Mouse (Mus musculus) forebrain, embryonic 16.5 days (tissue): ENCODE measurements around the gene Kctd12. TPM values are rescaled to one million over a fixed set of nuclear protein-coding genes. Genes with fewer than 3 reads are reported as not detected.
A peak's percentile ranks its signal among the peaks of the same experiment; 100 is the strongest.

ENCODE experiments used
- ATAC-seq: fragments of 200-750 bp; cut with Nextera tagmentation; 2 replicates; pipeline ENCODE4 v1.8.0; 2017; ENCODE audit warnings: mild to moderate bottlenecking, moderate library complexity
- H3K27ac ChIP-seq: fragments of 300-500 bp; sonication (generic); 2 replicates; pipeline ENCODE4 v1.5.1; 2014; ENCODE audit warnings: low read length, control low read depth
- H3K27me3 ChIP-seq: fragments of 300-500 bp; sonication (generic); replicated peaks from 2 replicates; pipeline ENCODE4 v1.6.1; 2014; ENCODE audit warnings: low read length; ENCODE audit not compliant: control insufficient read depth, insufficient read depth
- H3K36me3 ChIP-seq: fragments of 300-500 bp; sonication (generic); 2 replicates; pipeline ENCODE4 v1.6.1; 2014; ENCODE audit not compliant: control insufficient read depth, insufficient read depth
- H3K4me1 ChIP-seq: fragments of 300-500 bp; sonication (generic); replicated peaks from 2 replicates; pipeline ENCODE4 v1.6.1; 2014; ENCODE audit warnings: low read length; ENCODE audit not compliant: control insufficient read depth, insufficient read depth
- H3K4me2 ChIP-seq: fragments of 300-500 bp; sonication (generic); 2 replicates; pipeline ENCODE4 v1.6.1; 2014; ENCODE audit warnings: mild to moderate bottlenecking, low read length, control low read depth
- H3K4me3 ChIP-seq: fragments of 300-500 bp; sonication (generic); replicated peaks from 2 replicates; pipeline ENCODE4 v1.5.1; 2014; ENCODE audit warnings: mild to moderate bottlenecking, low read length, control low read depth
- H3K9ac ChIP-seq: fragments of 300-500 bp; sonication (generic); replicated peaks from 2 replicates; pipeline ENCODE4 v1.6.1; 2014; ENCODE audit warnings: low read depth, low read length, control low read depth
- H3K9me3 ChIP-seq: fragments of 300-500 bp; sonication (generic); 2 replicates; pipeline ENCODE4 v1.6.1; 2016; ENCODE audit warnings: low read length; ENCODE audit not compliant: control insufficient read depth
- WGBS: fragments of 180-500 bp; shearing (Covaris S2); extraction: QIAGEN DNeasy Blood & Tissue Kit; methylation state at CpG from one replicate; pipeline ENCODE4 v1.1.7; 2014; 5-methylcytosine and 5-hydroxymethylcytosine counted together
- polyA plus RNA-seq: library from polyadenylated mRNA; unstranded; fragments of >200 nt; fragmentation: Nextera tagmentation; extraction: Ambion mirVana; gene quantifications from 2 replicates; pipeline ENCODE4 v1.2.1, GENCODE M21; 2015

The Kctd12 gene
- 17.5 and 24.9 TPM in 2 replicates for polyA plus RNA-seq

DNA sequence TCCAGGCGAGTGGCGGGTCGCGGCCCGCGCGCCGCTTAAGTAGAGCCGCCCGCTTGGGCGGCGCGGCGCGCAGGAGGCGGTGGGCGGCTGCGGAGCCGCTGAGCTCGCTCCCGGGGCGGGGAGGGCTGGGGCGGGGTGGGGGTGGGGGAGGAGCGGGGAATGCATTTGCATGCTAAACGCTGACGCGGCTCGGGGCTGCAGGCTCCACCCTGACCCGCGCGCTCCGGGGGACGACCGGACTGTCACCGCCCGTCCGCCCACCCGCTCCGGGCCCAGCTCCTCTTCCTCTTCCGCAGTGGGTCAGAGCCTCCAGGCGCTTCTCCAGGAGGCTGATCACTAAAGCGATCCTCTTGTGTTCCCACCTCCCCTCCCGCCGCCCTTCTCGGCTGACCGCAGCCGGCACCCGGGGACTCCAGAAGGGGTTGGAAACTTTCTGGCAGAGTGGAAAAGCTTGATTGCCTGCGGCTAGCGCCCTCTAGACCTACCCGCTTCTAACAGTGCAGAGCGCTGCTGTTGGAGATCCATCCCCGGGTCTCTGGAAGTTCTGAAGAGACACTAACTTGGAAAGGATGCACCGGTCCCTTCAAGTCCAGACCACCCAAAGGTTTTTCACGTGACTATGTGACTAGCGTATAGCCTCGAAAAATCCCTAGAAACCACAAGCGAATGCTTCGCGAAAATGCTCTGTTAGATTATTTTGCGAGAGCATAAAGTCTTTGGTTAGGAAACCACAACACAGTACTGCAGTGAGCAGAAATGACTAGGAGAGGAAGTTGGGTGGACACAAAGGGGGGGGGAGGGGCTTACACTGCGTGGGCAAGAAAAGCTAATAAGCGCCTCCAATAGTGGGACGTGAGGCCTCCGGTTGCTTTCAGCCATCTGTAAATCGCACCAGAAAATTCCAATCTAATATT is at the start of gene Kctd12:
Gene Kctd12 (minus strand): TSS at position 11 of the 914 bp plus-strand sequence.
- Histone ChIP-seq H3K27me3 (no peaks in the 10 kb centered on the region; the same call in 1 of the 2 replicates), H3K4me2 (peak within 1 kb of the TSS; percentile 95), H3K4me3 (peak within 1 kb of the TSS; percentile 80), H3K27ac (peak within 1 kb of the TSS; percentile 75), H3K9ac (peak within 1 kb of the TSS; percentile 79), H3K9me3 (no peaks in the 10 kb centered on the region), H3K4me1 (peaks cover 9% of the 10 kb centered on the region), H3K36me3 (no peaks in the 10 kb centered on the region)
- ATAC-seq: peak; percentile 89
- 2% methylated on average over 37 of the region's 66 CpGs for WGBS

DNA sequence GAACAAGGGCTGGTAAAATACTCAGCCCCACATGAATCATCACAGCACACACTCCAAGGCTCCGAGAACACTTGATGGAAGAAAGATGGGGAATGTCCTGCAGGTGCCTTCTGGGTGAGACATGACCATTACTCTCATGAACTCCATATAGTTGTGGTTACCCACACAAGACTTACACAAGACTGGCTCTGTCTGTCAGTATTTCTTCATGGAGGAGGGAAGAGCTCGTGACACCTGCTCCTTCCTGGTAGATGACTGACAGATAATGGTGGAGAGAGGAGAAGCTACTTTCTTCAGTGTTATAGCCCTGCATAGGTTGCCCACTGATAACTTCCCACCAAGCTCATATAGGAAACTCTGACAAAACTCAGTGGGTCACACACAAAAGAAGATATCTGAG is 46.8 kb upstream of the Kctd12 start:
- Histone ChIP-seq H3K9ac (no peak overlapping the region), H3K4me2 (no peak overlapping the region), H3K36me3 (no peaks in the 10 kb centered on the region), H3K4me3 (no peak overlapping the region), H3K4me1 (no peaks in the 10 kb centered on the region), H3K27me3 (no peaks in the 10 kb centered on the region), H3K27ac (no peak overlapping the region), H3K9me3 (no peaks in the 10 kb centered on the region)
- WGBS: 68% methylated on average over 2 of the region's 2 CpGs
- no peak for ATAC-seq

DNA sequence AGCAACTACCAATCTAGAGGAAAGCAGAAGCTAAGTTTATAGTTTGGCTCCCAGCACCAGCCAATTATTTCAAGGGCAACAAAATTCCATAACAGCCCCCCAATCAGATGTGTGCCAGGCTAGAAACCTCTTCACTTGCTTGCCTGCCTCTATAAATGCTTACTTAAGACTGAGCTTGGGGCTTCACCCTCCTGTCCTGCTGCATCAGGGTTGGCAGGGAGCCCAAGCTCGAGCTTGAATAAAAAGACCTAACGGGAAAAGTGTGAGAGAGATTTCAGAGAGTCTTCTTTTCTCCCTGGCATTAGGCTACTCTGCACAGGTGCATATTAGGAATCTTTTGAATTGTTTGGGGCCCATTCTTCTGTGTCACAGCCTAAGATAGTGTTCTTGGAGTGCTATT is 37.6 kb upstream of the Kctd12 start:
- no peak overlapping the region for H3K4me2 ChIP-seq
- H3K4me3 ChIP-seq: no peak overlapping the region
- no peak for ATAC-seq
- no peaks in the 10 kb centered on the region for H3K4me1 ChIP-seq
- WGBS: 15% methylated on average over 2 of the region's 2 CpGs
- no peaks in the 10 kb centered on the region for H3K9me3 ChIP-seq
- no peaks in the 10 kb centered on the region for H3K36me3 ChIP-seq
- H3K9ac ChIP-seq: no peak overlapping the region
- no peak overlapping the region for H3K27ac ChIP-seq
- no peaks in the 10 kb centered on the region for H3K27me3 ChIP-seq

DNA sequence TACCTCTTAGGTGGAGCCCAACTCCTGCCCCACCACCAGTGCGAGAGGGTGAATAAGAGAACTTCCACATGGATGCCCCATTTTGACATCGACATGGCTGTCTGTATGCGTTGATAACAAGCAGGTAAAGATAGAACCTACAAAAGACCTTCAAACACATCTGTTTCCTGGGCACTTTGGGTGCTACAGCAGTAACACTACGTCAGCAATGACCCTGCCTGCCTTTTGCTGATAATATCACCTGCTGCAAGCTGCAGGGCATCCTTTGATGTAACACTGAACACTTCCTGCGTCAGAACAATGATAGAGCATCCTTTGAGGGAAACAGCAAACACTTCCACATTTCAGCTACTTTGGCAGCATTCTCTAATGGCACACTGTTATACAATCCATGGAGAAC is 34.6 kb upstream of the Kctd12 start:
- Histone ChIP-seq H3K4me1 (no peaks in the 10 kb centered on the region), H3K27ac (no peak overlapping the region), H3K36me3 (no peaks in the 10 kb centered on the region), H3K27me3 (no peaks in the 10 kb centered on the region), H3K9ac (no peak overlapping the region), H3K4me3 (no peak overlapping the region), H3K4me2 (no peak overlapping the region), H3K9me3 (no peaks in the 10 kb centered on the region)
- 75% methylated on average over 5 of the region's 5 CpGs for WGBS
- no peak for ATAC-seq

DNA sequence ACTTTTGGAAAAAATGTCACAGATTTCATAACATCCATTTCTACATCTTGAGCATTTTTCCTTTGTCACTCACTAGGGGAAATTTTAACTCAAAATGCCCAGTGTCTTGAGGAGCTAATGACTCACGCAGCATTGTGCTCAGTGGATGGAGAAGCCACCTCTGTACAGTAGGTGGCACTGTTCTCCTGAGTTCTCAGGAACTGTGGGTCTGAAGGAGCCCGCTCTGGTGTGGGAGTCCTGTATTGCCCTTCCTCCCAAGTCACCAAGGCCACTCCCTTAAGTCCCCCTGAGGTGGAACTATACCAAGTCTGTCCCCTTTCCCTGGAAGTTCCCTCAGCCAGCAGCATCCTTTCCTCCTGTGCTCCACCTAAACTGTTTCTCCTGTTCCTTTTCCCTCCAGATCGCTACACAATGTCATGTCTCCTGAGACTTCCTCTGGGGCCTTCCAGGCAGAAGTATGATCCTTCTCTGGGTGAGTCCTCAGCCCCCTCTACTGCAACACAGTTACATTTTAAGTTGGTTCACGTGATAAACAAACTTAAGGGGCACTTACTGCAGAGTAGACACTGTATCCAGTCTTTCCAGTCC is 30.2 kb upstream of the Kctd12 start:
- Histone ChIP-seq H3K27ac (no peak overlapping the region), H3K36me3 (no peaks in the 10 kb centered on the region), H3K4me2 (no peak overlapping the region), H3K9me3 (no peaks in the 10 kb centered on the region), H3K4me3 (no peak overlapping the region), H3K9ac (no peak overlapping the region), H3K4me1 (no peaks in the 10 kb centered on the region), H3K27me3 (no peaks in the 10 kb centered on the region)
- 30% methylated on average over 4 of the region's 4 CpGs for WGBS
- peak; percentile 91 for ATAC-seq

DNA sequence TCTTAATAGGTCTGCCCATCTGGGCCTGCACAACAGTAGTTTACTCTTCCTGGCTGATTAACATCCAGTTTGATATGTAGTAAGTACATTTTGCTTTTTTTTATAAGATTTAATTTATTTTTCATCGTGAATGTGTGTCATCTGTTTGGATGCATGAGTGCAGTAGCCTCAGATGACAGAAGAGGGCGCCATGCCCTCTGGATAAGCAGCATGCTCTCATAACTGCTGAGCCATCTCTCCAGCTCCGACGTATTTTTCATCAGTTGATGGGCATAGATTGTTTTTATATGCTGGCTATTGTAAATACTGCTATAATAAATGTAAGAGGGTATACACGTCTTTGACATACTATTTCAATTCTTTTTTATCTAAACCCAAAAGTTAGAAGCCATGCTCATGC is 29.3 kb upstream of the Kctd12 start:
- Histone ChIP-seq H3K4me3 (no peak overlapping the region), H3K9ac (no peak overlapping the region), H3K27me3 (no peaks in the 10 kb centered on the region), H3K36me3 (no peaks in the 10 kb centered on the region), H3K4me2 (no peak overlapping the region), H3K4me1 (no peaks in the 10 kb centered on the region), H3K27ac (no peak overlapping the region), H3K9me3 (no peaks in the 10 kb centered on the region)
- no peak for ATAC-seq
- 31% methylated on average over 5 of the region's 5 CpGs for whole genome bisulfite sequencing

DNA sequence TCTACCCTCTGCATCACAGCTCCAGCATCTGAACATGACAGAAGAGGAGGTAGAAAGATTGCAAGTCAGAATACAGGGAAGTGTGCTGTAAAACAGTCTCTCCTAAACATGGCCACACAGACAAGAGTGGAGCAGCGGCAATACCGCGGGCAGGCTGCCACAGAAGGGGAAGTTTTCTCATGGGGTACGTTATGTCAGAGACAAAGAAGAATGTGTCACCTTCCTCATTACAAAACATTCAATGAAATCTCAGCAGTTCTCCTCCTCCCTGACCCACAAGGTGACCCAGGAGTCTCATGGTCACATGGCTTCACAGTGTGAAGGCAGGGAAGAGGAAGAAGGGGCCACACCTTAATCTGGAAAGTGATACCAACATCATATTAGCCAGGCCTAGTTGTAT is 25.3 kb upstream of the Kctd12 start:
- no peaks in the 10 kb centered on the region for H3K9me3 ChIP-seq
- H3K27ac ChIP-seq: no peak overlapping the region
- no peaks in the 10 kb centered on the region for H3K4me1 ChIP-seq
- no peak overlapping the region for H3K4me2 ChIP-seq
- 88% methylated on average over 4 of the region's 4 CpGs for WGBS
- no peaks in the 10 kb centered on the region for H3K27me3 ChIP-seq
- no peak overlapping the region for H3K4me3 ChIP-seq
- no peak for ATAC-seq
- H3K9ac ChIP-seq: no peak overlapping the region
- no peaks in the 10 kb centered on the region for H3K36me3 ChIP-seq

DNA sequence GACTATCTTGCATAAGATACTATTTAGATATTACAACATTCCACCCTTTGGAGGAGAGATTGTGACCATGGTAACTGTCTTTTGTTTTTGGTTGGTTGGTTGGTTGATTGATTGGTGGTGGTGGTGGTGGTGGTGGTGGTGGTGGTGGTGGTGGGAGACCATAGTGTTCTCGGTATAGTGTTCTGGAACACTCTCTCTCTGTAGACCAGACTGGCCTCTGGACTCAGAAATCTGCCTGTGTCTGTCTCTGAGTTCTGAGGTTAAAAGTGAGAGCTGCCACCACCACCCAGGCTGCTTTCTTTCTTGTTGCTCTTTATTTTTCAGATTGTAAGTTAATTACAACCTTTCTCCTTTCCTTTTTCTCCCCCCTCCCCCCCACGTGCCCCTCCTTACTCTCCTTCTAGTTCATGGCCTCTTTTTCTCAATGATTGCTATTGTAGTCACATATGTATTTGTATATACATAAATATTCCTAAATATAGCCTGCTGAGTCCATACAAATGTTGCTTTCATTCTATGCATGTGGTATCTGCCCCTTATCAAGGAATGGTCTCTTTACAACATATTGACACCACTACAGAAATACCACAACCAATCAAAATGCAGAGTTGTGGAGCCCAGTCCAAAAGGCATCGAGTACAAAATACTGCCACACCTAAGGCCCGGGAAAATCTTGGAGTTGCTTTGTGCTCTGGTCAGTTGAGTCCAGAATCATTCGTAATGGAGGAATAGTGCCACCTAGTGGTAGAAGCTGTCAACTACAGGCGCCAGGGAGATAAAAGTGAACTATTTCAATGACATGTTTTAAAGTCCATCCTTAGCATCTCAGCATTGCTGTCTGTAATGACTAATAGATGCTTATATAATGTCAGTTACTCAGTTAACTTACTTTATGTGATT is 12.5 kb upstream of the Kctd12 start:
- no peaks in the 10 kb centered on the region for H3K36me3 ChIP-seq
- H3K27ac ChIP-seq: no peak overlapping the region
- peak; percentile 86 for ATAC-seq
- no peaks in the 10 kb centered on the region for H3K9me3 ChIP-seq
- H3K4me1 ChIP-seq: no peaks in the 10 kb centered on the region
- no peak overlapping the region for H3K4me2 ChIP-seq
- no peaks in the 10 kb centered on the region for H3K27me3 ChIP-seq
- H3K4me3 ChIP-seq: no peak overlapping the region
- H3K9ac ChIP-seq: no peak overlapping the region
- WGBS: 19% methylated on average over 6 of the region's 6 CpGs

DNA sequence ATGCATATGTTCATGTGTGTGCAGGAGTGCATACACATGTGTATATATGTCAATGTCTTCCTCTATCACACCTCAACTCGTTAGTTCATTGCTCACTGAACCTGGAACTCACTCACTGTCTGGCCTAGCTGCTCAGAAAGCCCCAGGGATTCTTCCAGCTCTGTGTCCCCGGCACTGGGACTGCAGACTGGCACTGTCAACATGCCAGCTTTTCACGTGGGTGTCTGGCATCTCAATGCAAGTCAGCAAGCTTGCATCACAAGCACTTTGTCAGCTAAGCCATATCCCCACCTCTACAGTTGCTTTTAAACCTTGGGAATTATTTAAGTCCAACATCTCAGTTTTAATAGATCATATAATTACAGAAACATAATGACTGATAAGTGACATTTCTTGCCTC is 8.3 kb upstream of the Kctd12 start:
- H3K27ac ChIP-seq: no peak overlapping the region
- no peaks in the 10 kb centered on the region for H3K36me3 ChIP-seq
- no peaks in the 10 kb centered on the region for H3K4me1 ChIP-seq
- no peak overlapping the region for H3K4me3 ChIP-seq
- no peak overlapping the region for H3K9ac ChIP-seq
- H3K9me3 ChIP-seq: no peaks in the 10 kb centered on the region
- no peak for ATAC-seq
- 34% methylated on average over 3 of the region's 3 CpGs for WGBS
- H3K4me2 ChIP-seq: no peak overlapping the region
- H3K27me3 ChIP-seq: no peaks in the 10 kb centered on the region
